Mouse (Mus musculus): Measurements from ENCODE around the gene Dnttip1. TPM values are rescaled to one million over a fixed set of nuclear protein-coding genes. Genes with fewer than 3 reads are reported as not detected.

Dnttip1 gene
- polyA plus RNA-seq, 2 experiments: 26.0 to 36.7 TPM

DNA sequence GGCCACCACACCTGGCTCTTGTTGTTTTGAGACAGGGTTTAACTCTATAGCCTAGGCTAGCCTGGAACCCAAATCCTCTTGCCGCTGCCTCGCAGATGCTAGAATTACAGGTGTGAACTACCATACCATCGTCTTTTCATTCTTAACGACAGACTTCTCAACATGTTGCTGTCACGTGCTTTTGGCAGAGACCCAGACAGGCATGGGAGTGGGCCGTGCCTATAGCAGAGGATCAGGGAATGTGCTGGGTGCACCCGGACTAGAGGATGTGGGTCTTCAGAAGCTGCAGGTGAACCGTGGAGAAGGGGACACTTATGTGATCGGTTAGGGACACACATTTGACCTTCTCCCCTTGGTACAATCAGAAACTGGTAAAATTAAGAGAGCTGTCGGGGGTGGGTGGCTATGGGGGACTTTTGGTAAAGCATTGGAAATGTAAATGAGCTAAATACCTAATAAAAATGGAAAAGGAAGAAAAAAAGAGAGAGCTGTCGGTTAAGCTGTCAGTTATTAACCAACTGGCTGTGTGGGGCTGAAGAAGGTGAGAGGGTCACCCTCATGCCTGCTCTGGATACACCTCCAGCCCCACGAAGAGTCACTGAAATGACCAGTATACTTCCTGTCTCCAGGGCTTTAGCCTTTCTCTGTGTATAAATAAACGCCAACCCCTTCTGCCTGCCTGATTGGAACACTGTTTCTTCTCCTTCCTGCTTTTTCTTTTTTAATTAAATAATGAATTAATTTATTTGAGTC lies 54.6 kb downstream of the Dnttip1 start:
- DNase-seq (ENCODE audit: low read depth in 3 of 3, low spot score in 3 of 3) (no peak), ATAC-seq (ENCODE audit: insufficient read depth) (no peak)
- H3K9ac ChIP-seq (replicated peaks): no peak overlapping the region
- no peak overlapping the region for H3K27ac ChIP-seq
- H3K4me2 ChIP-seq (ENCODE audit: low read depth): no peak overlapping the region
- peaks cover 28% of the 10 kb centered on the region for H3K36me3 ChIP-seq (replicated peaks; ENCODE audit: control insufficient read depth, insufficient read depth, low read depth)
- no peaks in the 10 kb centered on the region for H3K9me3 ChIP-seq (ENCODE audit: control insufficient read depth, low read length)
- TF ChIP-seq EP300 (IDR thresholded peaks at IDR 0.05; ENCODE audit: low read depth): no peak
- TF ChIP-seq CTCF (IDR thresholded peaks at IDR 0.05; ENCODE audit: low read depth): no peak
- peaks cover 7 to 8% of the 10 kb centered on the region in 2 experiments for H3K4me1 ChIP-seq (replicated peaks; ENCODE audit: control insufficient read depth in 2 of 2, insufficient read depth in 2 of 2, low read length in 1 of 2)
- H3K27me3 ChIP-seq (ENCODE audit: control insufficient read depth, insufficient read depth, low read length): no peaks in the 10 kb centered on the region
- 83% methylated on average over 13 of the region's 13 CpGs for WGBS (ENCODE audit: insufficient replicate concordance)
- H3K4me3 ChIP-seq (ENCODE audit: insufficient read depth in 1 of 2, low read depth in 2 of 2, low read length in 2 of 2): no peak overlapping the region

DNA sequence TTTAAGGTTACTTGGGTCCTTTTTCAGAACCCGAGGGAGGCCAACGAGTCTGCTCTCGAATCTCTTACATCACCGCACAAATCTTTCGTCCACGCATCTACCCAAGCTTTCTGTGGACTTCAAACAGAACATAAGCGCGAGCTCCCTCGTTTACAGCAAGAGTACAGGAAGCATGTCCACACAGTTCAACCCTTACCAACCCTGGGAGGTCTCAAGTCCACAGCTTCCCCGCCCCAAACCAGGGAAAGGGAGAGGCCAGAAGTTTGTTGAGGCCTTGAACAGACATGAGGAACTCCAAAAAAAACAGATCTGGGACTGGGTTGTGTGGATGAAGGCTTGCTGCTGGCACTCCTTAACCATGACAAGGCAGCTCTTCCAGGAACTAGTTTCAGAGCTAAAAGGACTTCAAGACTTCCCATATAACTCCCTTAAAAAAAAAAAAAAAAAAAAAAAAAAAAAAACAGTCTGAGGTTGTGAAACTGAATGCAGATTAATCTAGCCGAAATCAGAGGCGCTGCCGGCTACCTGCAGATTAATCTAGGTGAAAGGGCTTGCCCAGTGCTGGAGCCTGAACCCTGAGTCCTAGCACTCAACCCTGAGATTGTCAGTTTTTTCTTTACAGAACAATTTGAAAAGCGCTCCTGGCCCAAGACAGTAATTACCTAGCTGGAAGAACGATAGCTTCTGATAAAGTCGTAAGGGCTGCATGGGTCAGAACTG lies 57.6 kb downstream of the Dnttip1 start:
- 77% methylated on average over 16 of the region's 16 CpGs for WGBS (ENCODE audit: insufficient replicate concordance)
- TF ChIP-seq CTCF (IDR thresholded peaks at IDR 0.05; ENCODE audit: low read depth): no peak
- no peak for TF ChIP-seq EP300 (IDR thresholded peaks at IDR 0.05; ENCODE audit: low read depth)
- Histone ChIP-seq H3K9me3 (ENCODE audit: control insufficient read depth, low read length) (no peaks in the 10 kb centered on the region), H3K27ac (peak overlapping the region; percentile 80), H3K36me3 (replicated peaks; ENCODE audit: control insufficient read depth, insufficient read depth, low read depth) (peaks cover 12% of the 10 kb centered on the region), H3K4me3 (ENCODE audit: insufficient read depth in 1 of 2, low read depth in 2 of 2, low read length in 2 of 2) (peak overlapping the region; percentile 95 to 99), H3K4me1 (replicated peaks; ENCODE audit: control insufficient read depth in 2 of 2, insufficient read depth in 2 of 2, low read length in 1 of 2) (peaks cover 12 to 13% of the 10 kb centered on the region in 2 experiments), H3K9ac (replicated peaks) (peak overlapping the region; percentile 93), H3K27me3 (ENCODE audit: control insufficient read depth, insufficient read depth, low read length) (no peaks in the 10 kb centered on the region), H3K4me2 (ENCODE audit: low read depth) (peak overlapping the region; percentile 90)
- DNase-seq (ENCODE audit: low read depth in 3 of 3, low spot score in 3 of 3): no peak
- ATAC-seq (ENCODE audit: insufficient read depth): no peak

GRCm38 (mm10) chr2:164803921-164804313 lies 58.1 kb downstream of the Dnttip1 start:
- 57% methylated on average over 1 of the region's 1 CpGs for WGBS (ENCODE audit: insufficient replicate concordance)
- no peak for DNase-seq (ENCODE audit: low read depth in 3 of 3, low spot score in 3 of 3)
- peak overlapping the region; percentile 95 to 99 for H3K4me3 ChIP-seq (ENCODE audit: insufficient read depth in 1 of 2, low read depth in 2 of 2, low read length in 2 of 2)

DNA sequence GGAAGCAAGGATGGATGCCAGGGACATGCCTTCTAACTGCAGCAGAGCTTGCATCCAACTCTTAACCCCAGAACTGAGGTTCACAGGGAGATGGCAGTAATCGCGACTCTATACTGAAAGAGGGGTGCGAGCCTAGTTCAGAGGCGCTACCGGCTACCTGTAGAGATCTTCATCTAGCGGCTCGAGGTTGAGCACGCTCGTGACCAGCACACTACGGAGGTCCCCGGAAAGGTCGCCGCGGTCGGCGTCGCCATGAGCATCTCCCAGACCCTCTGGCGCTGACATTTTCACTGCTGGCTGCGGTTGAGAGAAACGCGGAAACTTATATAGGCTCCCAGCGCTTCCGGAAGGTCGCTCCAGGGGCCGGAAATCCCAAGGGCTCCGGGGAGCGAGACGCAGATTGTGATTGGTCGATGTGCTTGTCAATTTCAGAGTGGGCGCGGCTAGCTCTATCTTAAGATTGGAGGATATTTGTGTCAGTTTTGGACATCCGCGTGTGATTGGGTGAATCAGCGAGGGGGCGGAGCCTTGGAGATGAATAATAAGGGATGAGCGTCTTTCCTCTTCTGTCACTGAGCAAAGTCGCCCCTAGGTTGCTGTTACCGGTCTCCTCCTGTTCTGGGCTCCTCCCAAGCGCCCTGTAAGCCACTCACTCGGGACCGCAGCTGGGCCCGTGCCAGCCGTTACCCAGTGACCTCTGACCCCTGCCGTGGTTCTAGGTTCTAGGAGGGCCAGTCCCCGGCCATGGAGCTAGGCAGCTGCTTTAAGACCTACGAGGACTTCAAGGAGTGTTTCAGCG lies 58.9 kb downstream of the Dnttip1 start, which contains the start of the genes Acot8 and Zswim3:
TSS of gene Acot8 (minus strand) at position 350 of the 799 bp plus-strand sequence.
TSS of gene Zswim3 (plus strand) at position 566 of the 799 bp plus-strand sequence.
- TF ChIP-seq CTCF (IDR thresholded peaks at IDR 0.05; ENCODE audit: low read depth) (peak; percentile 19; the same call in 1 of the 2 replicates), EP300 (IDR thresholded peaks at IDR 0.05; ENCODE audit: low read depth) (peak; percentile 55; the same call in 1 of the 2 replicates)
- H3K9me3 ChIP-seq (ENCODE audit: control insufficient read depth, low read length): no peaks in the 10 kb centered on the region

More at GRCm38 (mm10) chr2:164803921-164804313, 58.1 kb downstream of the Dnttip1 start:
- Histone ChIP-seq H3K27me3 (ENCODE audit: control insufficient read depth, insufficient read depth, low read length) (no peaks in the 10 kb centered on the region), H3K36me3 (replicated peaks; ENCODE audit: control insufficient read depth, insufficient read depth, low read depth) (peaks cover 14% of the 10 kb centered on the region), H3K9me3 (ENCODE audit: control insufficient read depth, low read length) (no peaks in the 10 kb centered on the region), H3K4me1 (replicated peaks; ENCODE audit: control insufficient read depth in 2 of 2, insufficient read depth in 2 of 2, low read length in 1 of 2) (peaks cover 12 to 13% of the 10 kb centered on the region in 2 experiments), H3K27ac (peak overlapping the region; percentile 80), H3K9ac (replicated peaks) (peak overlapping the region; percentile 93), H3K4me2 (ENCODE audit: low read depth) (peak overlapping the region; percentile 90)
- TF ChIP-seq EP300 (IDR thresholded peaks at IDR 0.05; ENCODE audit: low read depth): no peak
- TF ChIP-seq CTCF (IDR thresholded peaks at IDR 0.05; ENCODE audit: low read depth): no peak; the same call in 1 of the 2 replicates
- no peak for ATAC-seq (ENCODE audit: insufficient read depth)

More for the DNA sequence above, 58.9 kb downstream of the Dnttip1 start, which contains the start of the genes Acot8 and Zswim3:
- Histone ChIP-seq H3K4me3 (ENCODE audit: insufficient read depth in 1 of 2, low read depth in 2 of 2, low read length in 2 of 2) (peak within 1 kb of the TSS; percentile 95 to 99), H3K9ac (replicated peaks) (peak within 1 kb of the TSS; percentile 93), H3K4me1 (replicated peaks; ENCODE audit: control insufficient read depth in 2 of 2, insufficient read depth in 2 of 2, low read length in 1 of 2) (peaks cover 12 to 13% of the 10 kb centered on the region in 2 experiments), H3K27me3 (ENCODE audit: control insufficient read depth, insufficient read depth, low read length) (no peaks in the 10 kb centered on the region), H3K36me3 (replicated peaks; ENCODE audit: control insufficient read depth, insufficient read depth, low read depth) (peaks cover 11% of the 10 kb centered on the region), H3K27ac (peak within 1 kb of the TSS; percentile 96), H3K4me2 (ENCODE audit: low read depth) (peak within 1 kb of the TSS; percentile 90)
- ATAC-seq (ENCODE audit: insufficient read depth) (peak; percentile 92), DNase-seq (ENCODE audit: low read depth in 3 of 3, low spot score in 3 of 3) (peak; percentile 99)
- WGBS (ENCODE audit: insufficient replicate concordance): under 1% methylated on average over 47 of the region's 47 CpGs

All from liver, embryonic 14.5 days (tissue).